Mouse (Mus musculus): ENCODE results near the gene Hoxc11.

GRCm38 (mm10) chr15:102904946-102905345, 49.3 kb upstream of the Hoxc11 start:
- TF ChIP-seq CTCF (IDR thresholded peaks at IDR 0.05; ENCODE audit: borderline replicate concordance, insufficient read depth, low read depth, low read length) (no peak), POLR2A (IDR thresholded peaks at IDR 0.05; ENCODE audit: borderline replicate concordance, insufficient read depth, low read length) (no peak)

All from cerebellum, adult 2 months (tissue).